Mouse (Mus musculus) CD8-positive naive resting alpha-beta T cell, adult 2 months (primary cell): ENCODE results near the gene Bloc1s2.
A peak's percentile ranks its signal among the peaks of the same experiment; 100 is the strongest.
"Not testable (repeated sequence)": the region's sequence is repeated elsewhere in the genome, so short reads cannot be mapped to it uniquely, and the experiment has no call there.

Source experiments
- DNase-seq, 2 experiments: peaks; one replicate each; pipeline ENCODE4 v3.0.0; 2022; ENCODE audit warnings: low read depth in 2 of 2, low spot score in 2 of 2

Bloc1s2 gene

GRCm38 (mm10) chr19:44127729-44128497 is 18.3 kb downstream of the Bloc1s2 start:
- no peak for DNase-seq

GRCm38 (mm10) chr19:44121137-44121536 is 25.1 kb downstream of the Bloc1s2 start:
- no peak for DNase-seq

GRCm38 (mm10) chr19:44120686-44121085 is 25.6 kb downstream of the Bloc1s2 start:
- not testable (repeated sequence) for DNase-seq

- no peak for DNase-seq
Measured at GRCm38 (mm10) chr19:44117793-44118192, 28.5 kb downstream of the Bloc1s2 start.

- no peak for DNase-seq
Measured at GRCm38 (mm10) chr19:44111706-44112105, 34.5 kb downstream of the Bloc1s2 start.

- no peak for DNase-seq
Measured at GRCm38 (mm10) chr19:44110356-44110755, 35.9 kb downstream of the Bloc1s2 start.

GRCm38 (mm10) chr19:44108996-44109395 is 37.2 kb downstream of the Bloc1s2 start:
- no peak for DNase-seq

GRCm38 (mm10) chr19:44107661-44108521 is 38.4 kb downstream of the Bloc1s2 start:
- DNase-seq: no peak

- peak; percentile 95 for DNase-seq
Measured at GRCm38 (mm10) chr19:44106831-44107660, 39.2 kb downstream of the Bloc1s2 start, which contains the start of gene Chuk. TSS of gene Chuk (minus strand) at chr19:44107480.

- no peak for DNase-seq
Measured at GRCm38 (mm10) chr19:44104393-44104792, 41.9 kb downstream of the Bloc1s2 start.

- DNase-seq: no peak
Measured at GRCm38 (mm10) chr19:44103001-44103400, 43.2 kb downstream of the Bloc1s2 start.

GRCm38 (mm10) chr19:44100840-44101239 is 45.4 kb downstream of the Bloc1s2 start:
- no peak for DNase-seq
